Mouse (Mus musculus) intestine, embryonic 16.5 days (tissue): ENCODE data around the gene Lrrc29. TPM values are rescaled to one million over a fixed set of nuclear protein-coding genes. Genes with fewer than 3 reads are reported as not detected.
A peak's percentile ranks its signal among the peaks of the same experiment; 100 is the strongest.

Experiments used
- ATAC-seq: fragments of 200-750 bp; cut with Nextera tagmentation; 2 replicates; pipeline ENCODE4 v1.8.0; 2017; ENCODE audit warnings: moderate TSS enrichment, moderate library complexity
- H3K27ac ChIP-seq: fragments of 300-500 bp; sonication (generic); 2 replicates; pipeline ENCODE4 v1.5.1; 2014; ENCODE audit warnings: mild to moderate bottlenecking, low read length
- H3K27me3 ChIP-seq: fragments of 300-500 bp; sonication (generic); replicated peaks from 2 replicates; pipeline ENCODE4 v1.6.1; 2014; ENCODE audit warnings: low read length, control low read depth, mixed read lengths; ENCODE audit not compliant: control insufficient read depth, insufficient read depth
- H3K36me3 ChIP-seq: fragments of 300-500 bp; sonication (generic); 2 replicates; pipeline ENCODE4 v1.6.1; 2014; ENCODE audit warnings: low read length, control low read depth; ENCODE audit not compliant: control insufficient read depth, insufficient read depth
- H3K4me1 ChIP-seq: fragments of 300-500 bp; sonication (generic); 2 replicates; pipeline ENCODE4 v1.6.1; 2014; ENCODE audit warnings: low read length, control low read depth, mixed read lengths; ENCODE audit not compliant: control insufficient read depth, insufficient read depth
- H3K4me2 ChIP-seq: fragments of 300-500 bp; sonication (generic); 2 replicates; pipeline ENCODE4 v1.6.1; 2014; ENCODE audit warnings: low read depth, low read length, control low read depth
- H3K4me3 ChIP-seq: fragments of 300-500 bp; sonication (generic); 2 replicates; pipeline ENCODE4 v1.5.1; 2014; ENCODE audit warnings: mild to moderate bottlenecking, low read length
- H3K9ac ChIP-seq: fragments of 300-500 bp; sonication (generic); 2 replicates; pipeline ENCODE4 v1.6.1; 2014; ENCODE audit warnings: low read depth, low read length
- H3K9me3 ChIP-seq: fragments of 300-500 bp; sonication (generic); 2 replicates; pipeline ENCODE4 v1.6.1; 2016; ENCODE audit warnings: low read length, control low read depth; ENCODE audit not compliant: control insufficient read depth
- WGBS: fragments of 180-500 bp; shearing (Covaris S2); extraction: QIAGEN DNeasy Blood & Tissue Kit; methylation state at CpG from one replicate; pipeline ENCODE4 v1.1.7; 2014; 5-methylcytosine and 5-hydroxymethylcytosine counted together
- polyA plus RNA-seq: library from polyadenylated mRNA; unstranded; fragments of >200 nt; fragmentation: Nextera tagmentation; extraction: Ambion mirVana; gene quantifications from 2 replicates; pipeline ENCODE4 v1.2.1, GENCODE M21; 2015

The Lrrc29 gene
- polyA plus RNA-seq, 1 experiment from 2014 or later: 1.8 TPM

- Histone ChIP-seq H3K4me2 (no peak overlapping the region), H3K4me1 (peaks cover 8% of the 10 kb centered on the region; the same call in 1 of the 2 replicates), H3K27ac (no peak overlapping the region), H3K9me3 (no peaks in the 10 kb centered on the region), H3K9ac (no peak overlapping the region), H3K36me3 (no peaks in the 10 kb centered on the region), H3K27me3 (no peaks in the 10 kb centered on the region), H3K4me3 (no peak overlapping the region)
- WGBS: 69% methylated on average over 26 of the region's 26 CpGs
- ATAC-seq: no peak
These were observed 29.3 kb upstream of the Lrrc29 start for GRCm38 (mm10) chr8:105355179-105356024.

- H3K9ac ChIP-seq: no peak overlapping the region
- peak; percentile 54 for ATAC-seq
- no peaks in the 10 kb centered on the region for H3K9me3 ChIP-seq
- no peak overlapping the region for H3K4me3 ChIP-seq
- 78% methylated on average over 4 of the region's 4 CpGs for WGBS
- no peak overlapping the region for H3K27ac ChIP-seq
- H3K36me3 ChIP-seq: no peaks in the 10 kb centered on the region
- no peak overlapping the region for H3K4me2 ChIP-seq
- peaks cover 8% of the 10 kb centered on the region; the same call in 1 of the 2 replicates for H3K4me1 ChIP-seq
- H3K27me3 ChIP-seq: 0 out of 2 replicates have a peak, but pooled peaks cover 3% of the 10 kb centered on the region
These were observed 28.5 kb upstream of the Lrrc29 start for GRCm38 (mm10) chr8:105354549-105354948.

DNA sequence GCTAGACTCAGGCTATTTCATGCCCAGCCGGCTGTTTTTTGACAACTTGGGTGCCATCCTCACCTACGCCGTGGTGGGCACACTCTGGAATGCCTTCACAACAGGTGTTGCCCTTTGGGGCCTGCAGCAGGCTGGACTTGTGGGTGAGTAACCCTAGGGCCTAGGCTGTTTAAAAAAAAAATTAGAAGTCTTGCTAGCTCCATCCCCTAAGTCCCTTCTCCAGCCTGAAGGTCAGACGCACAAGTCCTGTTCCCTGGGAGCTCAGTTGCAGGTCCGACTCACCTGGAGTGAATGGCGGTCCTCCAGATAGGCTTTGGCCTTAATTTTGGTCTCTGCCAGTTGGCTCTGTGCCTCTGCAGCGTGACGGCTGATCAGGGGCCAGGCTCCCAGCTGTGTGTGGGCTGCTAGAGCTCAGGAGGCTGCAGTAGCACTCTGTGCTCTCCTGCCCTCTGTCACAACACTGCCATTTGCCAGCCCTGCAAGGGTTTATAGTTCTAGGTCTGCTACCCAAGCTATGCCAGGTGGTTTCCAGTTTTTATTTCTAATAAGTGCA, 27.6 kb upstream of the Lrrc29 start:
- Histone ChIP-seq H3K9me3 (no peaks in the 10 kb centered on the region), H3K4me3 (no peak overlapping the region), H3K27me3 (peaks cover 9% of the 10 kb centered on the region; the same call in 1 of the 2 replicates), H3K27ac (no peak overlapping the region), H3K4me2 (no peak overlapping the region), H3K9ac (no peak overlapping the region), H3K36me3 (no peaks in the 10 kb centered on the region), H3K4me1 (peaks cover 14% of the 10 kb centered on the region; the same call in 1 of the 2 replicates)
- WGBS: 85% methylated on average over 8 of the region's 8 CpGs
- no peak for ATAC-seq

GRCm38 (mm10) chr8:105350186-105350585, 24.1 kb upstream of the Lrrc29 start:
- Histone ChIP-seq H3K9ac (no peak overlapping the region), H3K27ac (no peak overlapping the region), H3K4me2 (no peak overlapping the region), H3K36me3 (no peaks in the 10 kb centered on the region), H3K9me3 (no peaks in the 10 kb centered on the region), H3K4me1 (peaks cover 28% of the 10 kb centered on the region), H3K27me3 (peaks cover 12% of the 10 kb centered on the region; the same call in 1 of the 2 replicates), H3K4me3 (no peak overlapping the region)
- no peak for ATAC-seq
- 46% methylated on average over 7 of the region's 7 CpGs for WGBS

DNA sequence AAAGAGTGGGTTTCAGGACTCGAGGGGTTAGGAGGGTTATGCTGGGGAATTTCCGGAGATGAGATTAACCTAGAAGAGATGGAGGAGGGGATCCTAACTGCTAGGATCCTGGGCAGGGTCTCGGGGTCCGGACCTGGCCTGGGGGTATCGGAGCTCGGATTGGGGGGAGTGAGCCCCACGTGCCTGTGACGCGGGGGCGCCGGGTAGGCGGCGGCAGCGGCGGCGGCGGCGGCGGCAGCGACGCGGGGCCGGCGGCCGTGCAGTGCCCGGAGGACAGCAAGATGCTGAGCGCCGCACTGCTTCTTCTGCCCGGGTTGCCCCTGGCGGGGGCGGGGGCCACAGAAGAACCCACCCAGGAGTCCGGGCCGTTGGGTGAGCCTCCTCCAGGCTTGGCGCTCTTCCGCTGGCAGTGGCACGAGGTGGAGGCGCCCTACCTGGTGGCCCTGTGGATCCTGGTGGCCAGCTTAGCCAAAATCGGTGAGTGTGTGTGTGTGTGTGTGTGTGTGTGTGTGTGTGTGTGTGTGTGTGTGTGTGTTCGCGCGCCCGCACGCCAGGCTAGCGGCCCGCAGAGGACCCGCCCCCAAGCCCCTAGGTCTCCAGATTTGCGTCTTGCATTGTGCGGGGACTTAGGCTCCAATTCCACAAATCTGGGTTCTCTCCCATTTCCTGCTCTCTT, 23.2 kb upstream of the Lrrc29 start:
- ATAC-seq: no peak
- H3K27me3 ChIP-seq: peaks cover 12% of the 10 kb centered on the region; the same call in 1 of the 2 replicates
- no peaks in the 10 kb centered on the region for H3K36me3 ChIP-seq
- H3K4me2 ChIP-seq: peak overlapping the region; percentile 97
- H3K9ac ChIP-seq: peak overlapping the region; percentile 69
- 2% methylated on average over 45 of the region's 48 CpGs for whole genome bisulfite sequencing
- H3K4me1 ChIP-seq: peaks cover 32% of the 10 kb centered on the region
- no peaks in the 10 kb centered on the region for H3K9me3 ChIP-seq
- no peak overlapping the region; the same call in 1 of the 2 replicates for H3K27ac ChIP-seq
- H3K4me3 ChIP-seq: peak overlapping the region; percentile 72

GRCm38 (mm10) chr8:105348450-105349095, 22.5 kb upstream of the Lrrc29 start, which contains the start of gene Slc9a5:
Gene Slc9a5, plus strand, starts transcription at chr8:105348843.
- peak within 1 kb of the TSS; percentile 72 for H3K4me3 ChIP-seq
- peak within 1 kb of the TSS; percentile 84 for H3K27ac ChIP-seq
- no peaks in the 10 kb centered on the region for H3K9me3 ChIP-seq
- WGBS: under 1% methylated on average over 34 of the region's 34 CpGs
- peaks cover 37% of the 10 kb centered on the region for H3K4me1 ChIP-seq
- no peaks in the 10 kb centered on the region for H3K36me3 ChIP-seq
- H3K4me2 ChIP-seq: peak within 1 kb of the TSS; percentile 97
- H3K27me3 ChIP-seq: peaks cover 12% of the 10 kb centered on the region; the same call in 1 of the 2 replicates
- H3K9ac ChIP-seq: peak within 1 kb of the TSS; percentile 80
- no peak for ATAC-seq

- peaks cover 42% of the 10 kb centered on the region for H3K4me1 ChIP-seq
- H3K9ac ChIP-seq: peak within 1 kb of the TSS; percentile 80
- peaks cover 12% of the 10 kb centered on the region; the same call in 1 of the 2 replicates for H3K27me3 ChIP-seq
- H3K36me3 ChIP-seq: no peaks in the 10 kb centered on the region
- under 1% methylated on average over 53 of the region's 53 CpGs for whole genome bisulfite sequencing
- H3K4me2 ChIP-seq: peak within 1 kb of the TSS; percentile 97
- ATAC-seq: peak; percentile 90
- peak within 1 kb of the TSS; percentile 72 for H3K4me3 ChIP-seq
- peak within 1 kb of the TSS; percentile 84 for H3K27ac ChIP-seq
- no peaks in the 10 kb centered on the region for H3K9me3 ChIP-seq
These were observed 21.5 kb upstream of the Lrrc29 start, which contains the start of gene Fhod1 for GRCm38 (mm10) chr8:105347428-105348221. Gene Fhod1, minus strand, starts transcription at chr8:105347953.

DNA sequence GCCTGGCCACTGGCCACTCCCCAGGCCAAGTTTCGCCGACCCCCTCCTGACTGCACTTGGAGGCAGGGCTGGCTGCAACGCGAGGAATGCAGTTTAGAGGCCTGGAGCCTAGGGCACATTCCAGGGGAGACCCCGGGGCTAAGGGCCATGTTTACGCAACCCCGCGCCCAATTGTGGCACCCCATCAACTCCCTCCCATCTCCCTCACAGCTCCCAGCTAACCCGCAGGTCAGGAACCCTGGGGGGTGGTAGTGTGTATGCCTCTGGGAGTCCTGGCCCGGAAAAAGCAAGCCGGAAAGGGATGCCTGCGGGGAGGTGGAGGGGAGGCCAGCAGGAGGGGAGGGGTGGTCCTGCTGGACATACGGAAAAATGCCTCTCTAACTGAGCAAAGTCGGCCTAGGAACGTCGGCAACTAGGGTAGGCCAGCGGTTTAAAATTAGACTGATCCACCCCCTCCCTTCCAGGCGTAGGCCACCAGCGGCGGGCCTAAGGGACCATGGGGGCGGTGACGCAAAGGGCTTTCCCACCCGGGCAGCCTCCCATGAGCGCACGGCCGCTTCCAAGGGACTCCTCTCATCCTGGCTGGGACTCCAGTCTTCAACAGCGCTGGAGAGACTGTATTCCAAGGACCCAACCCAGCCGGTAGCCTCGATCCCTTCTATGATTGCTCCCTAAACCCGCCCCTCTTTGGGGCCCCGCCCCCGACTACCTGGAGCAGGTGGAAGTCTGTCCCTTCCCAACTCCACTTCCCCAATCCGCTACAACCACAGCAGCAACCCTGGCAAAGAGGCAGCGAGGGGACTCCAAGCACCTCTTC, 20.7 kb upstream of the Lrrc29 start:
- no peaks in the 10 kb centered on the region for H3K9me3 ChIP-seq
- peak overlapping the region; percentile 72 for H3K4me3 ChIP-seq
- no peaks in the 10 kb centered on the region for H3K36me3 ChIP-seq
- H3K4me1 ChIP-seq: peaks cover 44% of the 10 kb centered on the region
- peaks cover 12% of the 10 kb centered on the region; the same call in 1 of the 2 replicates for H3K27me3 ChIP-seq
- H3K9ac ChIP-seq: peak overlapping the region; percentile 80
- ATAC-seq: peak; percentile 58
- H3K27ac ChIP-seq: peak overlapping the region; percentile 84
- 1% methylated on average over 34 of the region's 34 CpGs for WGBS
- peak overlapping the region; percentile 97 for H3K4me2 ChIP-seq
